Mouse (Mus musculus): ENCODE results near the gene Scube1.
A peak's percentile ranks its signal among the peaks of the same experiment; 100 is the strongest.

Scube1 gene

DNA sequence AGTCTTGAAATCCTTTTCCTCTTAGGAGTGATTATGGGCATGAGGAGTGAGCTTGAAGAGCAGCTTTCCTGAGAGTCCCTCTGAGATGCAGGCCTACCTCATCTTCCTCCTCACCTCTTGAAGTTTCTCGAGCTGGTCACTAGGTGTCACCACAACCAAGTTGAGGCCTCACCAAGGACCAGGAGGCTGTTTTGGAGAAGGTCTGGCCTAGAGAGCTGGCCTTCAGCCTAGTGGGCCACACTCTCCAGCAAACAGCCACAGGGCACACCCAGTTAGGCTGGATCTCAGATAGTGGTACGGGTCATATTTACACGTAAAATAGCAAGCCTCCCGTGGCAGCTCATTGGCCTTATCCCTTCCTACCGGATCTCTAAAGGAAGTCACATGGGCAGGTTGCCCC, 60.1 kb downstream of the Scube1 start:
- peak; percentile 26 to 31 for DNase-seq

DNA sequence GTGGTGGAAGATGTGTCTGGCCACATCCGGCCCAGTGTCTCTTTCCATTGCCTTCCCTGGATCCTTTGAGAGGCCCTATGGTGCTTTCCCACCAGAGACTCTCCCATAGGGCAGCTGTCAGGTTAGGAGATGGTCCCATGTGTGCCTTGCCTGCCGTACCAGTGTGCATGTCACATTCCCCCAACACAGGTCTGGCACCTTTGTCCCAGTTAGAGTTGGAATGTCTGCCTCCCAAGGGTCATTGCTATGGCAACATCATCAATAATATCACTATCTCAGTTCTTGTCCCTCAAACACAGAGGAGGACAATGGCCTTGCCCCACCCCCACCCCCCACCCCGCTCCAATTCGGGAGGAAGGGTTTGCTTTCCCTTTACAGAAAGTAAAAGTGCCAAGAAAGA, 61.8 kb downstream of the Scube1 start:
- no peak for DNase-seq

DNA sequence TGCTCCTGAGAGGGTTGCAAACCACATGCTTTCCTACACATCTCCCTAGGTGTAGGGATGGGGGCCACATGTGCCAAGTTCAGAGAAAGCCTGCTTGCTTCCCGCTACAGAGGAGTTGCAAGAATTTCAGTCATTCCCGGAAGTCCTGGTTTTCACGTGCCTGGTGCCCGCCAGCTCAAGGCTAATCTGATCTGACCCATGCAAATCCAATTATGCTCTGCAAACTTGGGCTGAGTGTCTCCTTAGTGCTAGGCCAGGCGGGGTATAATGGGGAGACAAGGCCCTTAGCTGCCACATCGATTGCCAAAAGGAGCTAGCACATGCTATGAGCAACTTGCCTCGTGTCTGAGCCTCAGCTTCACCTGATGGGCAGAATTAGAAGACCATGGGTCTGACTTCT, 62.7 kb downstream of the Scube1 start:
- DNase-seq, result no peak

DNA sequence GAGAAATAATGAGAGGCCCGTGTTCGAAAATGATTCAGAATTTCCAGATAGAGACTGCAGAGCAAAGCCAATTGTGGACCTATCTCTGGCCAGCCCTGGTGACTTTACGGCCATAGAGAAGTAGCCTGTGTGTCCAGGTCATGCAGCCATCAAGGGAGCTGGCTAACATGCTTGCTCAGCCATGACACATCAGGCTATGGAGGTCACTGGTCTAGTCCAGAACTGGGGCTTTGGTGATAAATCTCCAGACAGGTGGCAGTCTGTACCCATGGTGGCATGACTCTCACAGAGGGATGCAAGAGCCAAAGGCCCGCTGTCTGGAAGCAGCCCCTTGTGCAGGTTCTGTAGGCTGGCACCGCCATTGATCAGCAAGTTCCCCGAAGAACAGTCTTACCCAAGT, 82.3 kb downstream of the Scube1 start:
- DNase-seq, result no peak

DNA sequence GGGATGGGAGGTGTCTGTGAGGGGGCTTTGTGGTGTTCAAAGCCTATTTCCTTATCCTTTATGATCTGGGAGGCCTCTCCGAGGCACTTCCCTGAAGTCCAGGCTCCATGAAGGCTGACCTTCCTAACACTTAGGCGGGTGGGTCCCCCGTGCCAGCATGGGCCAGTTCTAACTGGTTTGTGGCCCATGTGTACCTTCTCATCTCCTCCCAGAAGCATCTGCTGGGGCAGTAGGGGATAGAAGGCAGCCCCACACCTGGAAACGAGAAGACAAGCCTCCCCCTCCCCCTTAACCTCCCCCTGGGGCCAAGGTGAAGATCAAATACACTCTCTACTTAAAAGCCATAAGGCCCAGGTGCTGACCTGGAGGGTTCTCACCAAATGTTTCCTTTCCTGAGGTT, 84.6 kb downstream of the Scube1 start:
- no peak for DNase-seq

DNA sequence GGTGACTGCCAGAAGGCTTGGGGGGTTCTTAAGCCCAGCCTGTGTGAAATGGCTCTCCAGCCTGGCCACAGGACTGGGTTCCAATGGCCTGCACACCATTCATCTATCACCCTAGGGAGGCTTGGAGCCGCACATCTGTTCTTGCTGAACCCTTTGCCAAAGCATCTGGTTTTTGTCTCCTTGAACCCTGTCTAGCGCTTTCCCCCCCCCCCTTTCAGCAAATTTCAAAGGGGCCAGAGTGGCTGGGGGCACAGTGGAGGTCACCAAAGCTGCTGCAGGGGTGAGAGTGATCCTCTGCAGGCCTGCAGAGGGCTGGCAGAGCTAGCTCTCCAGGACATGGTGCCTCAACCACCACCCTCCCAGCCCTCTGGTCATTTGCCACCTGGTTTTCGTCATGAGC, 85.7 kb downstream of the Scube1 start:
- no peak for DNase-seq

DNA sequence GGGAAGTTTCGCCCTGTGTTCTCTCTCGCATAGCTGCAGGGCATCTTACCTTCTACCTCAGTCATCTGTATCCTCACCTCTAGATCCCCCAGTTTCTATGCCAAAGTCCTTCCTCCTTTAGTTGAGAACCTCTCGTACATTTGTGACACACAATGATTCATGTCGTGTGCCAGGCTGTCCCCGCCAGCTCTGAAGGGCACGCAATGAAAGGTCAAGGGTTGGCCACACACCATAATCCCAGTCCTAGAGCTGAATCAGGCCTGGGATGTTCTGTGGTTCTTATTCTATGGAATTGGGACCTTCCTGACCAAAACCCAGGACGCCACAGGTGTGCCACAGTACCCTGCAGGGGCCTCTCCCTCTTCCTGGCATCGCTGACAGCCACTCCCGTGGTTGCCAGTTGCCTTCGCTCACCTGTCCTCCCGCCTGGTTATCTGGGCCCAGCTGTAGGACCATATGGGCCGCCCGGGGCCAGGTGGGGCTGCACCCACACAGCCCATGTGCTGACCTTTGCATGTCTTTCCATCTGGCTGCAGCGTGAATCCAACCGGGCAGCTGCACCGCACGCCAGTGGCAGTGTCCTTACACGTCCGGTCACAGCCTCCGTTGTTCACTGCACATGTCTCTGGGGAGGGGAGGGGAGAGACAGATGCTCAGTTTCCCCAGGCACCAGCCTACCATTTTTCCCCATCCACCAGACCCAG, 86.5 kb downstream of the Scube1 start:
- DNase-seq, result no peak

DNA sequence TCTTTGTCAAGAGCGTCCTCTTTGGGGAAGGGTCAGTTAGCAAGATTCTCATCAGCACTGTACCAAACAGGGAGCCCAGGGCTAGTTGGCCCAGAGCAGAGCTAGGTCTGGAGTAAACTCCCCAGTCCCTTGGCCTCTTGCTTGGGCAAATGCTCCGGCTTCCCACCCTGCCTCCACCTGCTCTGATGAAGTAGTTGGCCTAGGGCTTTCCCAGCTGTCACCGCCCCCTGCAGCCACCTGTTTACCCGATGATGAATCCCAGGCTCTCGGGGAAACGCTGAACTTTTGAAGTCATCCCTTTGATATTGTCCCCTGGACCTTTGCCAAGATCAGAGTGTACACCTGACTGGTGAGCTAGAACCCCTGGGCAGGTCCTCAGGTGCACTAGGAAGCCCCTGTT, 88.1 kb downstream of the Scube1 start:
- DNase-seq, result no peak

DNA sequence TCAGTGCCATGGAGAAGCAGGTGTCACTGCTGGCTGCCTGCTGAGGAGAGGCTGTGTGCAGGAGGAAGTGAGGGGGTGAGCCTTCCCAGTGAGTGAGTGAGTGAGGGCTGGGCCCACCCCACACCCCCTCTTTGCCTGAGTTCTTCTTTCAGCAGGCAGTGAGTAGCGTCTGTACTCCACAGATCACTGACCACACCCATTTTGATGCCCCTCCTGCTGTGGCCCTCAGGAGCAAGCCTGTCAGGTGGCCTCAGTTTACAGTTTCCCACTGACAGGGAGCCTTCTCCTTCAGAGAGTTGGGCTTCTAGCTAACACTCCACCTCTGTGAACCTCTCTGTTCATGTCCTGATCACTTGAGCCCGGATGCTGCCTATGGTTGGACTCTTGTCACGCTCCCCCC, 89.6 kb downstream of the Scube1 start:
- no peak for DNase-seq

DNA sequence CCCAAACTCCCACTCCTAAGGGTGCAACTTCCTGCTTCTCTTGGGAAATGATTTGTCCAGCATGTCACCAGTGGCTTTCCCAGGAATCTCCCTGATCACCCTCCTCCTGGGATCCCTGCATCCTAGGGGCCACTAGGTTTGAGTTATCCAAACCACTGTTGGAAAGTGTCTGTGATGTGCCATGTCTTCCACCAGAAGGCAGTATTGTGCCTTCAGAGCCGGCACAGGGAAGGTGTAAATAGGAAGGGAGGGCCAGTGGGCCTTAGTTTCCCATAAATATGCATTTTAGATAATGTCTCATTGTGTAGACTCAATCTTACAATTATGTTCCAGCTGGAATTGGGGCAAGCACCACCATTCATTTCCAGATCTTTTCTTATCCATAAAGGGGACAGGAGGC, 90.7 kb downstream of the Scube1 start:
- no peak for DNase-seq

DNA sequence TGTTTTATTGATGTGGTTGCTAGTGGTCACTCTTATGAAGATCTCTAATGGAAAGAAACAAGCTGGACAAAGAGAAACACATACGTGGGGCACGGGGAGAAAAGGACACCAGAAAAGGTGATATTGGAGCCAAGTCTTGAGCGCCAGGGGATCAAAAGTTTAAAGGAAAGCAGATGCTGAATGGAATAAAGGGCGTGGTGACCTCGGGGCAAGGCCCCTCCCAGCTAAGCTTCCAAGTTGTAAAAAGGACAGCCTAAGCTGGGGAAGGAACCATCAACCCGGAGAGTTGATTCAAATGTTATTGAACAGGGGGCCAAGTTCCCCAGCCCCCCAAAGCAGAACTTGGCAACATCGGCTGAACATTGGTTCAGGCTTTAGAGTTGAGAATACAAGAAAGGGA, 93.8 kb downstream of the Scube1 start:
- DNase-seq, result no peak

DNA sequence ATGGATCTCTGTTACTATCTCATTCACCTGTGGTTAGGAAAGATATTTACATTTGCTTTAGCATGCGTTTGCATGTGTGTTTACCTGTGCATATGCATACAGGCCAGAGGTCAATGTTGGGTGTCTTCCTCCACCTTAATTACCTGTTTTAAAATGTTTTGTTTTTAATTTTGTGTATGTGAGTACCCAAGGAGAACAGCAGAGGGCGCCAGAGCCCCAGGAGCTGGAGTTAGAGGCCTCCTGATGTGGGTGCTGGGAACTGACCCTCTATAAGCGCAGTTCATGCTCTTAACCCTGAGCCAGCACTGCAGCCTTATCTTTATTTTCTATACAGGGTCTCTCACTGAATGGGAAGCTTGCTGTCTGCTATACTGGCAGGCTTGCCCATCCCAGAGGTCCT, 95.1 kb downstream of the Scube1 start:
- no peak for DNase-seq

DNA sequence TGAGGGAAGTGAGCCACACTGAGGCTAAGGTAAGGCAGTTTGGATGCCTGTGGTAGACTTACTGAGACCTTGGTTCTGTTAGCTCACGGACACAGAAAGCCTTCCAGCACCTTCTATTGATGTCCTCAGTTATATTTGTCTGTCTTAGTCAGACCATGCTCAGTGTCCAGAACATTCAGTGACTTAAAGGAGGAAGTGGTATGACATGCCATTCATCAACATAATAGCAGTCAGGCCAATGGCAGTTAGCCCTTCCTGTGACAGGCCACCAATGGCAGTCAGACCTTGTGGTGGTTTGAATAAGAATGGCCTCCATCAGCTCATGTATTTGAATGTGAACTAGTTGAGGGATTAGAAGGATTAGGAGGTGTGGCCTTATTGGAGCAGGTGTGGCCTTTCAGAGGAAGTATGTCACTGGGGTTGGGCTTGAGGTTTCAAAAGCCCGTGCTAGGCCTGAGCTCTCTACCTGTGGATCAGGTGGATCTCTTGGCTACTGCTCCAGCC, 98.6 kb downstream of the Scube1 start:
- DNase-seq, result no peak

DNA sequence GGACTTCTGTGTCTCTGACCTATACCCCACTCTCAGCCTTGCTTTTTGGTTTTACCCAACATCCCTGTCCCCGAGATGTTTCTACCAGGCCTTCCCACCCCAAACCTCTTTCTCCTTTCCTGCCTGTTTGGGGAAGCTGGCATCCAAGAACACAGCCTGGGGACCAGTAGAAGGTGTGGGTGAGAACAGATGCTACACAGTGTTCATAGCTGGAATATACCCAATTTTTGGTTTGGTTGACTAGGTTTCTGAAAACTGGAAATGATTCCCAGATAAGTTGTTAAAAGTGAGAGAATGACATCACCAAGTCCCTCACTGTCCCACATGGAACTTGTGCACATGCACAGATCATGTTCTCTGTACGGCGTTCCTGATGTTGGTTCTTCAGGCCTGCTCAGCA, 109.6 kb downstream of the Scube1 start:
- DNase-seq, result no peak

DNA sequence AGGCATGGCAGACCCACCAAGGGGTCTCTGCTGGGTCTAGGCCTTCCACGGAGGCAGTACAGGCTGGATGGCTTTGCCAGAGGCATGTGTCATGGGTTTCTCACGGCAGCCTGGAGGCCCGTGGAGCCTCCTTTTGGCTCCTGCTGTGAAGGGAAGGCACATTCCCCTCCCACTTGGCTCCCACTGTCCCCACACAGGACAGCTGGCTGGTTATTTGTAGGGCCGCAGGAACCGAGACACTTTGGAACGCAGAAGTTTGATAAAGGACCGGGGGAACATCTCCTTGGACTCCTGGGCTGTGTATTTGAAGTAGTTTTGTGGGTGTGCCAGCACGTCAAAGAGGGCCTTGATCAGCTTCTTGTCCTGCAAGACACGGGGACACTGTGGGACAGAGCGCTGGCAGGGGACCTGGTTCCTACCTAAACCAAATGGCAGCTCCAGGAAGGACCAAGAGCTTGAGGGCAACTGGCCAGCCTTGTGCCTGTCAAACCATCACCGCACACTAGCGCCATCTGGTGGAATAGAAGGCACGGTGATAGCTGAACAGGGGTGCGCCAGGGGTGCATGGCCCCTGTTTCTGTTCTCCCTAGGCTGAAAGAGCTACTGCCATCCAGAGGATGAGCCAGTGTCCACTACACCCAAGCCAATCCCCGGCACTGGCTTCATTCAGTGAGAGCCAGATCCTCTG, 117.6 kb downstream of the Scube1 start:
- DNase-seq, result peak; percentile 73 to 77

DNA sequence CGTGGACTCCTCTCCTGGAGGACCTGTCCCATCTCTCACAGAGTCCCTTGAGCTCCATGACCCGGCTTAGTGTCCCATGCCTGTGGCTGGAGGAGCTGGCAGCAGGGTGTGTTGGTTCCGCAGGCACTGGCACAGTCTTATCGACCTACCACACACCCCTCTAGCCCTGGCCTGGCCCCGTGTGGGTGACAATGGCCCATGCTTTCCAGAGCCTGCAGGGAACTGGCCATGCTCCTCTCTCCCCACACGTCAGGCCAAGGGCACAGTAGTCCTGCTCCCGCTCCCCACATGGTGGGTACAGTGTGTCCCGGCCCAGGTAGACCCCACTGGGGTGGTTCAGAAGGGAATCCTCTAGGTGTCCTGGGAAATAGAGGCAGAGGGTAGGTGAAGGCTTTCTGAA, 118.1 kb downstream of the Scube1 start:
- DNase-seq, result no peak

DNA sequence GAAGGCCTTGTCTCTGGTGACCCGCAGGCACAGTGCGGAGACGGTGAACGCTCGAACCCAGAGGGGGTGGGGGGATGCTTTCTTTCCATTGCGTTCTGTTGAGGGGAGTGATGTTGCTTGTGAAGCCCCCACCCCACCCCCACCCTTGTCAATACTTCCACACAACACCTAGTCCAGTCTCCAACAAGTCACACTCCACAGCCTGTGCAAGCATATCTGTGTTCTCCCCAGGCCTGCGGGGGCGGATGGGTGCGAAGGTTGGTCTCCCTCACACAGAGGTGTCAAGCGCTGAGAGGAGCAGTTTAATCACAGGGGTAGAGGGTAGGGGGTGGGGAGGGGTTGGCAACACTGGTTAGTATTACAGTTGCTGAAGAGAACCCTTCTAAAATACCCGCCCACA, 118.6 kb downstream of the Scube1 start:
- DNase-seq, result no peak

DNA sequence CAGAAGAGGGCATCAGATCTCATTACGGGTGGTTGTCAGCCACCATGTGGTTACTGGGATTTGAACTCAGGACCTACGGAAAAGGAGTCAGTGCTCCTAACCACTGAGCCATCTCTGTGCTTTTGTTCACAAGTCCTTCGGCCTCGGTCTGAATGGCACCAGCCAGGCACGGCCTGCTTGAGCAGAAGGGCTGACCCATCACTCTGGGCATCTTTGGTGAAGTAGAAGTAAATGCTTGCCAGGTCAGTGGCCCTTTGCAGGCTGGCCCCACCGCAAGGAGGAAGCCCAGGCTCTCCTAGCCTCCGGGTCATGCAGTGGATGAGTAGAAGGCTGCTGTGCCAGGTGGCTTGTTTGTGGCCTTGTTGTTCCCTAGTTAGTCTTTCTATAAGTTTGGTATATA, 121.4 kb downstream of the Scube1 start:
- DNase-seq, result no peak

DNA sequence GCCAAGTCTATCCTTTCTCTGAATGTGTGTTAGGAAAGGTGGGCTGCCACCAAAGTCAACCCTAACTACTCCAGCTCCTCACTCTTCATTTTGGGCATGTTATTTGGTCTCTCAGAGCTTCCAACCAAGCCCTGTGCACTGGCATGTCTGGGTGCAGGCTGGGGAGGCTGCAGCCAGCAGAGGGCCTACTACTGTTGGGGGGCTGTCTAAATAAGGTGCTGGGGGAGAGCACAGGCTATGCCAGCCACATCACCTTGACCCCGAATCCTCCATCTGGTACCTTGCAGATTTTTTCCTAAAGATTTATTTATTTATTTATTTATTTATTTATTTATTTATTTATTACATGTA, 121.8 kb downstream of the Scube1 start:
- no peak for DNase-seq

DNA sequence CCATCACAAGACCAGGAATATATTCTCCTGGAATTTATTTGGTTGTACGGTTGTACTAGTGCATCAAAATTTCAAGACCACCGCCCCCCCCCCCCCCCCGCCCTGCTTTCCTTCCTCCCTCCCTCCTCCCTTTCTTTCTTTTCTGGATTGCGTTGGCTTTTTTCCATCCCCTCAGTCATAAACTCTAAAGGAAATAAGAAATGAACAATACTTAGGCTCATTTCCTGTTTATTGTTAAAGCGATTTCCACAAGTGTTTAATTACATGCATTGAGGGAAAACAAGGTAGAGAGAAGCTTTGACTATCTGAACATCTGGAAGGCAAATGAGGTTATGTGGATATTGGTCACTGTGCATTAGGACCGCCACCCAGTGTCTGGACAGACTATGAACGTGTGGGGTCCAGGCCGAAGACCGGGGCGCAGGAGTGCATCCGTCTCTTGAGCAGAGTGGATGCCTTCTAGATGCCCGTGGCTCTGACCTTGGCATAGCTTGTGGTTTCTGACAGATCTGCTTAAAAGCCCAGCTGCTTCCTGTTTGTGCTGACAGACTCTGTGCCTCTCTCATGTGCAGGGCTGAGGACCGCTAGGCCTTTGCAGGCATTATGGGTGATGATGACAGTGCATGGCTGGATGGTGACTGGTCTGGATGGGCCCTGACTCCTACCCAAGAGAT, 122.3 kb downstream of the Scube1 start:
- DNase-seq, result no peak

DNA sequence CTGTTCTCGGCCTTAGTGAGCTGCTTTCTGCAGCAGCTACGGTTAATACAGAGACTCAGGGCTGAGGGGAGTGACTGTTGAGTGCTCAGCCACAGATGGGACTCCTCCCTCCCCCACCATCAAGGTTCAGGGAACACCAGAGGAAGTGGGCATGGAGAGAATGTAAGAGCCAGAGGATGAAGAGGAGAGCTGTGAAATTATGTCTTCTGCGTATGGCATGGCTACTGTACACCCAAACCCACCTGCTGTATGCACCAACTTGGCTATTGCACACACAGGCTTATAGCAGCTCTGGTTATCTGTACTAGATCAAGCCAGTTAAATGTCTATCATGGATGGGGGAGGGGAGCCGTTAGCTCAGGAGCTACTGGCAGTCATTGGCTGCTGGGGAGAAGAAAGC, 123.6 kb downstream of the Scube1 start:
- no peak for DNase-seq

DNA sequence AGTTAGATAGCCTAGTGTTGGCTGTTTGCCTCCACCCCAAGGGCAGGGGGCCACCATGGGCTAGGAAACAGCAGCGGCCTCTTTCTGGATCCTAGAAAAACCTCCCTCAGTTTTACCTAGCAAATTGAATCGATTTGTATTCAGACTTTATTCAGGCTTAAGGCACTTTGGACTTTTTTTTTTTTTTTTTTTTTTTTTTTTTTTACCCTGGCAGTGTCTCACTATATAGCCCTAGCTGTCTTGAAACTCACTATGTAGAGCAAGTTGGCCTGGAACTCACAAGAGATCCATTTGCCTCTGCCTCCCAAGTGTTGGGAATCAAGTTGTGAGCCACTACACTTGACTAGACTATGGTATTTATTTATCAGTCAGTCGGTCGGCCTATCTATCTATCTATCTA, 128.0 kb downstream of the Scube1 start:
- DNase-seq, result no peak

DNA sequence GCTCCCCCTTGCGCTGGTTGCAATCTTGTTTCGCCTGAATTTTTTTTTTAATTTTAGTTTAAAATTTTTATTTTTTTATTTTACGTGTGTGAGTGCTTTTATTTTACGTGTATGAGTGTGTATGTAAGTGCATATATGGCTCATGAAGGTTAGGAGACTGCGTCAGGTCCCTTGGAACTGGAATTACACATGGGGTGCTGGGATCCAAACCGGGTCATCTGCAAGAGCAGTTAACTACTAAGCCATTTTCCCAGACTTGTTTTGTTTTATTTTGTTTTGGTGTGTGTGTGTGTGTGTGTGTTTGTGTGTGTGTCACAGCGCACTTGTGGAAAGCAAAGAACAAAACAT, 129.5 kb downstream of the Scube1 start:
- no peak for DNase-seq

Measured in cerebellum, postnatal 36 days (tissue).